ENCODE assay signal across 9 mouse cellular contexts in genomic region chr11:87770989-87771388, GRCm38 (mm10). TPM values are rescaled to one million over a fixed set of nuclear protein-coding genes. Genes with fewer than 3 reads are reported as not detected.
DNase-seq lines count a peak whose midpoint lies in the region; ATAC-seq and TF ChIP-seq lines count a peak whose summit lies in the region.
"Had no signal": no experiment of that assay in that cellular context is flagged by ENCODE, and none has a peak within 500 bp of the region (broad histone marks: within the 10 kb centered on the region; RNA-seq: fewer than 3 reads in every experiment).

No protein-coding gene starts in this region.

- no peak overlapping the region for H3K4me2 ChIP-seq in kidney, embryonic 15.5 days

- no peak overlapping the region for H3K27ac ChIP-seq in kidney, embryonic 15.5 days

- H3K4me3 ChIP-seq in kidney, embryonic 15.5 days (replicated peaks): no peak overlapping the region
- H3K4me3 ChIP-seq in G1E (ENCODE audit: low read depth, low read length): no peak overlapping the region
- H3K4me3 ChIP-seq: erythroblast, embryonic 14.5 days had no signal

- no peaks in the 10 kb centered on the region for H3K4me1 ChIP-seq in kidney, embryonic 15.5 days
- 0 out of 2 replicates have a peak, but pooled peaks cover 3% of the 10 kb centered on the region for H3K4me1 ChIP-seq in G1E (ENCODE audit: insufficient read depth, low read depth, low read length)

- peak; percentile 50 for DNase-seq in kidney, adult 11 months
- DNase-seq in G1E (ENCODE audit: low spot score): peak; percentile 57
- DNase-seq in cerebellum, adult 8-10 months: peak; percentile 79
- peak; percentile 64 to 80 for DNase-seq in heart, postnatal 14 days
- DNase-seq in left cerebral cortex, postnatal 36 days (ENCODE audit: low spot score in 2 of 2): peak; percentile 46 to 61
- DNase-seq in naive thymus-derived CD4-positive, alpha-beta T cell, adult 2 months (ENCODE audit: low read depth): peak; percentile 91
- DNase-seq in thymus, postnatal 10 days (ENCODE audit: low spot score in 2 of 2): peak; percentile 57 to 94

- TF ChIP-seq CTCF in G1E (IDR thresholded peaks at IDR 0.05; ENCODE audit: low read depth, low read length): peak; percentile 75

- WGBS in kidney, embryonic 15.5 days: 57% methylated on average over 3 of the region's 3 CpGs

- intact Hi-C loops in heart, postnatal 14 days (cut with DNase I): loop anchor here (1.0 kb wide), 1 partner anchor 109 kb away; the partner anchor contains the start of gene Rnf43
- intact Hi-C loops in left cerebral cortex, postnatal 36 days (cut with DNase I): no loop called here

- no peaks in the 10 kb centered on the region for H3K36me3 ChIP-seq in kidney, embryonic 15.5 days
- peaks cover 45% of the 10 kb centered on the region for H3K36me3 ChIP-seq in G1E (replicated peaks)

- peaks cover 20% of the 10 kb centered on the region for H3K27me3 ChIP-seq in kidney, embryonic 15.5 days
- H3K27me3 ChIP-seq in G1E (ENCODE audit: insufficient read depth, low read length): peaks cover 13% of the 10 kb centered on the region

- no peaks in the 10 kb centered on the region for H3K9me3 ChIP-seq in kidney, embryonic 15.5 days (replicated peaks)
- H3K9me3 ChIP-seq in G1E (replicated peaks): no peaks in the 10 kb centered on the region

- no peak overlapping the region for H3K9ac ChIP-seq in kidney, embryonic 15.5 days

- ATAC-seq in kidney, embryonic 15.5 days (replicated peaks; ENCODE audit: low FRiP score): no peak
- no peak for ATAC-seq in G1E (ENCODE audit: extremely low read depth, insufficient number of reproducible peaks, low FRiP score, poor library complexity, severe bottlenecking)

RNA-seq across cellular contexts. Expression of gene Tspoap1, which starts 10.6 kb away (rescaled TPM):
- polyA plus RNA-seq in kidney, embryonic 15.5 days (2015; fragmentation: Nextera tagmentation; extraction: Ambion mirVana): 4.4 and 5.1 TPM in 2 replicates
- 3.9 and 9.9 TPM in 2 replicates for total RNA-seq in G1E (2014; fragmentation: Nextera tagmentation)
- 17.4 and 21.2 TPM in 2 replicates for total RNA-seq in G1E (2017)
- polyA plus RNA-seq in G1E (2012): 10.2 and 10.4 TPM in 2 replicates
- total RNA-seq in heart, postnatal 14 days (2021): under 1 TPM; 0.17 to 0.19 TPM
- 100 to 1,000 TPM; 158 to 214 TPM for total RNA-seq in left cerebral cortex, postnatal 36 days (2021)

RNA-seq across cellular contexts. Expression of gene Mpo, which starts 22.4 kb away (rescaled TPM):
- 4.2 and 5.7 TPM in 2 replicates for polyA plus RNA-seq in kidney, embryonic 15.5 days (2015; fragmentation: Nextera tagmentation; extraction: Ambion mirVana)
- total RNA-seq in G1E (2014; fragmentation: Nextera tagmentation) (not detected in 2 replicates), G1E (2017) (0.05 and 0.70 TPM in 2 replicates)
- 1.6 and 1.7 TPM in 2 replicates for polyA plus RNA-seq in G1E (2012)
- under 1 TPM in 1 of 2 experiments, not detected in 1; 0.61 TPM for total RNA-seq in heart, postnatal 14 days (2021)
- not detected for total RNA-seq in left cerebral cortex, postnatal 36 days (2021)

RNA-seq across cellular contexts. Expression of gene Supt4a, which starts 33.6 kb away (rescaled TPM):
- 164 and 168 TPM in 2 replicates for polyA plus RNA-seq in kidney, embryonic 15.5 days (2015; fragmentation: Nextera tagmentation; extraction: Ambion mirVana)
- 64.1 and 95.8 TPM in 2 replicates for total RNA-seq in G1E (2014; fragmentation: Nextera tagmentation)
- total RNA-seq in G1E (2017): 155 and 172 TPM in 2 replicates
- polyA plus RNA-seq in G1E (2012): 14.7 and 15.4 TPM in 2 replicates
- total RNA-seq in heart, postnatal 14 days (2021): 10 to 100 TPM; 47.8 to 51.1 TPM
- 10 to 100 TPM; 67.7 to 83.3 TPM for total RNA-seq in left cerebral cortex, postnatal 36 days (2021)

RNA-seq across cellular contexts. Expression of gene Lpo, which starts 57.1 kb away (rescaled TPM):
- polyA plus RNA-seq in kidney, embryonic 15.5 days (2015; fragmentation: Nextera tagmentation; extraction: Ambion mirVana): 0.44 TPM in 1 of 2 replicates, not detected in the other
- total RNA-seq in G1E (2014; fragmentation: Nextera tagmentation) (not detected in 2 replicates), G1E (2017) (not detected in 2 replicates)
- polyA plus RNA-seq in G1E (2012): not detected in 2 replicates
- under 1 TPM in 1 of 2 experiments, not detected in 1; 0.22 TPM for total RNA-seq in heart, postnatal 14 days (2021)
- total RNA-seq in left cerebral cortex, postnatal 36 days (2021): under 1 TPM; 0.29 to 0.39 TPM
- polyA plus RNA-seq: erythroblast, embryonic 14.5 days had no signal

Comparison
In these comparisons a context has a peak if more than half of its experiments do, and no peak if none do; other contexts are left out.
1. RNA of gene Tspoap1, which starts 10.6 kb away (total RNA-seq): 158 to 214 TPM in left cerebral cortex, postnatal 36 days and 3.9 to 21.2 TPM in G1E; 0.17 to 0.19 TPM in heart, postnatal 14 days; every median in the first group is over 4 times any median in the second.
2. Peak in every context shown above with its lines, with median percentiles within 50 percentile points of each other: DNase-seq.